Mouse (Mus musculus) heart, postnatal 0 days (tissue): ENCODE results near the gene Gpat2. TPM values are rescaled to one million over a fixed set of nuclear protein-coding genes. Genes with fewer than 3 reads are reported as not detected.

Experiments used
- ATAC-seq: fragments of 200-750 bp; cut with Nextera tagmentation; 2 replicates; pipeline ENCODE4 v1.8.0; 2017; ENCODE audit warnings: low read depth, moderate number of reproducible peaks, moderate library complexity; ENCODE audit not compliant: insufficient read depth
- DNase-seq: peaks from one replicate; pipeline ENCODE4 v3.0.0-alpha.2; 2016; ENCODE audit warnings: low spot score
- H3K27ac ChIP-seq: fragments of 300-500 bp; sonication (generic); 2 replicates; pipeline ENCODE4 v1.5.1; 2014; ENCODE audit warnings: low read depth, mild to moderate bottlenecking
- H3K27me3 ChIP-seq: fragments of 300-500 bp; sonication (generic); 2 replicates; pipeline ENCODE4 v1.6.1; 2014; ENCODE audit warnings: low read length, mixed read lengths; ENCODE audit not compliant: control insufficient read depth, insufficient read depth
- H3K36me3 ChIP-seq: fragments of 300-500 bp; sonication (generic); replicated peaks from 2 replicates; pipeline ENCODE4 v1.6.1; 2014; ENCODE audit warnings: low read length, mixed read lengths; ENCODE audit not compliant: control insufficient read depth, insufficient read depth
- H3K4me1 ChIP-seq: fragments of 300-500 bp; sonication (generic); 2 replicates; pipeline ENCODE4 v1.6.1; 2014; ENCODE audit warnings: antibody characterized with exemption; ENCODE audit not compliant: control insufficient read depth, insufficient read depth
- H3K4me2 ChIP-seq: fragments of 300-500 bp; sonication (generic); 2 replicates; pipeline ENCODE4 v1.6.1; 2014; ENCODE audit warnings: low read depth, mild to moderate bottlenecking, low read length, moderate library complexity
- H3K4me3 ChIP-seq: fragments of 300-500 bp; sonication (generic); 2 replicates; pipeline ENCODE4 v1.5.1; 2014; ENCODE audit warnings: low read depth, low read length
- H3K9ac ChIP-seq: fragments of 300-500 bp; sonication (generic); replicated peaks from 2 replicates; pipeline ENCODE4 v1.6.1; 2014; ENCODE audit warnings: low read depth, low read length, mixed read lengths
- H3K9me3 ChIP-seq: fragments of 300-500 bp; sonication (generic); replicated peaks from 2 replicates; pipeline ENCODE4 v1.6.1; 2016; ENCODE audit warnings: low read length; ENCODE audit not compliant: control insufficient read depth
- CTCF ChIP-seq: IDR thresholded peaks from 2 replicates; pipeline ENCODE4 v1.5.1; 2016; ENCODE audit warnings: antibody characterized with exemption, control low read depth, low read depth
- EP300 ChIP-seq: IDR thresholded peaks from 2 replicates; pipeline ENCODE4 v1.6.1; 2016; ENCODE audit warnings: antibody characterized with exemption, low read depth
- WGBS: fragments of 180-500 bp; shearing (Covaris S2); extraction: QIAGEN DNeasy Blood & Tissue Kit; methylation state at CpG from one replicate; pipeline ENCODE4 v1.1.7; 2014; 5-methylcytosine and 5-hydroxymethylcytosine counted together
- polyA plus RNA-seq: library from polyadenylated mRNA; unstranded; fragments of >200 nt; fragmentation: Nextera tagmentation; extraction: Ambion mirVana; gene quantifications from 2 replicates; pipeline ENCODE4 v1.2.1, GENCODE M21; 2015
- total RNA-seq: library from RNA; depleted of rRNA; stranded (reverse); fragments of >200 nt; gene quantifications from 2 replicates; pipeline ENCODE4 v1.2.3, GENCODE M21; 2014; ENCODE audit warnings: low replicate concordance

Gene Gpat2
- total and polyA plus RNA-seq, 2 experiments from 2014 or later = 0.04 to 0.20 TPM

DNA sequence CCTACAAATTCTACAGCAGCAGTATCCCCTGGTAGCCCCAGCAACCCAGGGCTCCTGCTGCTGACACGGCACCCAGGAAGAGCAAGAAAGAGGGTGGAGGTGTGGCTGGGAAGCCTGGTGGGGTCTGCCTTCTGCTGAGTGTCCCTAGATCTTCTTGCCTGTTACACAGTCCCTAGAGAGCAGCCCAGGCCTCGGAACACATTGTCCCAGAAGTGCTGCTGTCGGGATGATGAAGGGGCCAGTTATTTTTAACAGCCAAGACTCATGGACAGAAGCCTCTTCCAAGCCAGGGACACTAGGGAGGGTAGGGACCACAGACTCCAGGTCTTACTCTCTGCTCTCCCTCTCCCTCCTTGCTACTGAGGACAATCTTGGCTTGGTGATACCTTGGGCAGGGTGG lies 45.7 kb upstream of the Gpat2 start:
- Histone ChIP-seq H3K27ac (peak overlapping the region; percentile 18; the same call in 1 of the 2 replicates), H3K9me3 (no peaks in the 10 kb centered on the region), H3K4me3 (no peak overlapping the region), H3K36me3 (no peaks in the 10 kb centered on the region), H3K9ac (no peak overlapping the region), H3K4me2 (no peak overlapping the region), H3K4me1 (peaks cover 19% of the 10 kb centered on the region), H3K27me3 (no peaks in the 10 kb centered on the region)
- TF ChIP-seq CTCF (no peak), EP300 (no peak)
- ATAC-seq = peak; percentile 36; the same call in 1 of the 2 replicates
- WGBS = 41% methylated on average over 3 of the region's 3 CpGs
- DNase-seq = no peak

DNA sequence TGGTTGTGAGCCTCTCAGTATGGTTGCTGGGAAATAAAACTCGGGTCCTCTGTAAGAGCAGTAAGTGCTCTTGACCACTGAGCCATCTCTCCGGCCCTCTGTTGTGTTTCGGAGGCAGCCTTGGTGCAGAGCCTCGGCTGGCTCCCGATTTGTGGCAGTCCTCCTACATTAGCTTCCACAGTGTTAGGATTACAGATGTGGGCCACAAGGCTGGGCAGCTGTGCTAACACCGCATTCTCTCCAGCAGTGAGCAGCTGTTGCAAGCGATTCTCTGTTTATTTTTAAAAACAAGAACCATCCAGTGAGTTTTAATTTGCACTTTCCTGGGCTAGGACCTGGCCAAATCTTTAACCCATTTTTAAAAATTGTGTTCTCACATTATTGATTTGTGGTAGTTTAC lies 41.1 kb upstream of the Gpat2 start:
- WGBS = 61% methylated on average over 7 of the region's 7 CpGs
- H3K4me1 ChIP-seq = peaks cover 8% of the 10 kb centered on the region
- no peaks in the 10 kb centered on the region for H3K27me3 ChIP-seq
- no peaks in the 10 kb centered on the region for H3K9me3 ChIP-seq
- H3K4me3 ChIP-seq = no peak overlapping the region
- DNase-seq (no peak), ATAC-seq (no peak)
- TF ChIP-seq EP300 (no peak), CTCF (no peak)
- no peak overlapping the region for H3K4me2 ChIP-seq
- H3K36me3 ChIP-seq = no peaks in the 10 kb centered on the region
- H3K27ac ChIP-seq = no peak overlapping the region
- no peak overlapping the region for H3K9ac ChIP-seq

DNA sequence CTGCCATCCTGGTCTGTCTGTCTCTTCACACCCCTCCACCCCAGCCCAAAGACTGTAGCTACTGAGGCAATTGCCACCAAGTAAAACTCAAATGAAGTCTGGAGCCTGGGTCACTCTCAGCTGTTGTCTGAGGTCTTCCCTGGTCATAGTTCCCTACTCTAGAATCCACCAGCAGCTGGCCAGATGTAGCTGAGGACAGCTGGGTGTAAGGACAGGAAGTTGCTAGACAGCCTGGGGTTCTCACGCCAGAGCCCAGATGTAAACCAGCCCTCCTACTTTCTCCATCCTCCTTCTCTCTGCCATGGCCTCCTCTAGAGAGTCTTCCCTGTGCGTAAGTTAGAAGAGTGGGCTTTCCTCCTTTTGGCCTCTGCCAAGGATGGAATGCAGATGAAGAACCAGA lies 37.5 kb upstream of the Gpat2 start:
- H3K4me1 ChIP-seq = no peaks in the 10 kb centered on the region
- DNase-seq (no peak), ATAC-seq (peak; percentile 41; the same call in 1 of the 2 replicates)
- no peaks in the 10 kb centered on the region for H3K36me3 ChIP-seq
- no peaks in the 10 kb centered on the region for H3K9me3 ChIP-seq
- TF ChIP-seq CTCF = no peak
- no peak for TF ChIP-seq EP300
- H3K27ac ChIP-seq = no peak overlapping the region
- no peak overlapping the region for H3K9ac ChIP-seq
- H3K4me3 ChIP-seq = no peak overlapping the region
- H3K27me3 ChIP-seq = no peaks in the 10 kb centered on the region
- 64% methylated on average over 2 of the region's 2 CpGs for WGBS
- H3K4me2 ChIP-seq = no peak overlapping the region

DNA sequence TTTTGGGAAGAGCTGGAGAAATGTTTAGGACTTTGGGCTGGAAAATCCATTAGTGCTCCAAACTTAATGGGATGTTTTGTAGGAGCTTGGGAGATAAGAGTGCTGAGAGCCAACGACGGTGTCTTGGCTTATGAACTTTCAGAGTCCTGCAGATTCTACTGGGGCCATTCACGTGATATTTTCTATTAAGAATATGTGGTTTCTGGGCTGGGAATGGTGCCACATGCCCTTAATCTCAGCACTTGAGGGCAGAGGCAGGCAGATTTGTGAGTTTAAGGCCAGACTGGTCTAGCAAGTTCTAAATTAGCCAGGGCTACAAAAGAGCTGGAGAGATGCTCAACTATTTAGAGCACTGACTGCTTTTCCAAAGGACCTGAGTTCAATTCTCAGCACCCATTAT lies 34.6 kb upstream of the Gpat2 start:
- Histone ChIP-seq H3K27ac (no peak overlapping the region), H3K4me3 (no peak overlapping the region), H3K4me2 (no peak overlapping the region), H3K9ac (no peak overlapping the region), H3K4me1 (no peaks in the 10 kb centered on the region), H3K9me3 (no peaks in the 10 kb centered on the region), H3K27me3 (no peaks in the 10 kb centered on the region), H3K36me3 (no peaks in the 10 kb centered on the region)
- DNase-seq (no peak), ATAC-seq (no peak)
- TF ChIP-seq CTCF = no peak
- no peak for TF ChIP-seq EP300
- 38% methylated on average over 3 of the region's 3 CpGs for WGBS

DNA sequence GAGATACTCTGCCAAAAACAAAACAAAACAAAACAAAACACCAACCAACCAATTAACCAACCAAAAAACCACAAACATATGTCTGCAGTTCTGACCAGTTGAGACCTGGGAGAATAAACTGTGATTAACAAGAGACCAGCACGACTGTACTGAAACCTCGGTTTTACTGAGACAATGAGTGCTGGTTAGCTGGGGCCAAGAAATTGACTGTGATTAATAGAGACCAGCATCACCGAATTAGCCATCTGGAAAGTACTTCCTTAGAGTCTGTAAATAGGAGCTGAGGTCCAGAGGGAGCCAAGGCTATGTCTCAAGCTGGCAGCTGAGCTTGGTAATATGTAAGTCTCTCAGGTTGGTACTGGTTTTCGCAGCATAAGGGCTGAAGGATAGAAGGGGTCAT lies 34.2 kb upstream of the Gpat2 start:
- no peaks in the 10 kb centered on the region for H3K36me3 ChIP-seq
- no peak for ATAC-seq
- WGBS = 75% methylated on average over 4 of the region's 4 CpGs
- no peak for DNase-seq
- no peak overlapping the region for H3K4me2 ChIP-seq
- H3K4me1 ChIP-seq = peaks cover 5% of the 10 kb centered on the region; the same call in 1 of the 2 replicates
- H3K9ac ChIP-seq = no peak overlapping the region
- H3K27me3 ChIP-seq = no peaks in the 10 kb centered on the region
- no peak overlapping the region for H3K27ac ChIP-seq
- no peak overlapping the region for H3K4me3 ChIP-seq
- no peaks in the 10 kb centered on the region for H3K9me3 ChIP-seq
- TF ChIP-seq CTCF (no peak), EP300 (no peak)

DNA sequence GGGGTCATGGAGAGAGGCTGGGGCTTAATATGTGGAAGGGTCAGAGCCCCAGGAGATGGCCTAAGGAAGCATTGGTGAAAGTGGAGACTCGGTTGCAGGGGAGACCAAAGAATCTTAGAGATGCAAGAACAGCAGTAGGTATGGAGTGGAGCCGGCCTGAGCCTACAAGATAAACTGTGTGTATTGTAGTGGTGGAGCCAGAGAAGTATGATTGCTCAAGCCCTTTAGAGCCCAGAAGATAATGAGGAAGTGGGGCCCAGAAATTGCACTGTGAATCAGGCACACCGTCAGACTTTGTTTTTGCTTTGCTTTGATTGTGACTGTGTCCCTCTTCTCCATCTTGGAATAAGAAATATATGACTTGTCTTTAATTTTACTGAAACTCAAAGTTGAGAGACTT lies 33.7 kb upstream of the Gpat2 start:
- WGBS = 36% methylated on average over 3 of the region's 3 CpGs
- ATAC-seq = no peak

More for the DNA sequence above, 33.7 kb upstream of the Gpat2 start:
- peaks cover 6% of the 10 kb centered on the region; the same call in 1 of the 2 replicates for H3K4me1 ChIP-seq
- no peak overlapping the region for H3K9ac ChIP-seq
- no peak overlapping the region for H3K27ac ChIP-seq
- no peak for DNase-seq
- H3K4me2 ChIP-seq = no peak overlapping the region
- TF ChIP-seq CTCF (no peak), EP300 (no peak)
- no peaks in the 10 kb centered on the region for H3K9me3 ChIP-seq
- H3K36me3 ChIP-seq = no peaks in the 10 kb centered on the region
- no peaks in the 10 kb centered on the region for H3K27me3 ChIP-seq
- H3K4me3 ChIP-seq = no peak overlapping the region
